Mouse (Mus musculus) adrenal gland, postnatal 14 days (tissue): ENCODE results near the gene Nsmce3. TPM values are rescaled to one million over a fixed set of nuclear protein-coding genes. Genes with fewer than 3 reads are reported as not detected.

ENCODE experiments used
- DNase-seq: peaks from one replicate; pipeline ENCODE4 v3.0.0; 2021; ENCODE audit warnings: mixed read lengths
- total RNA-seq: library from RNA; stranded (reverse); gene quantifications from 2 replicates; pipeline ENCODE4 v1.2.3, GENCODE M21; 2021

The Nsmce3 gene
- total RNA-seq, 1 experiment from 2014 or later = 7.7 TPM

DNA sequence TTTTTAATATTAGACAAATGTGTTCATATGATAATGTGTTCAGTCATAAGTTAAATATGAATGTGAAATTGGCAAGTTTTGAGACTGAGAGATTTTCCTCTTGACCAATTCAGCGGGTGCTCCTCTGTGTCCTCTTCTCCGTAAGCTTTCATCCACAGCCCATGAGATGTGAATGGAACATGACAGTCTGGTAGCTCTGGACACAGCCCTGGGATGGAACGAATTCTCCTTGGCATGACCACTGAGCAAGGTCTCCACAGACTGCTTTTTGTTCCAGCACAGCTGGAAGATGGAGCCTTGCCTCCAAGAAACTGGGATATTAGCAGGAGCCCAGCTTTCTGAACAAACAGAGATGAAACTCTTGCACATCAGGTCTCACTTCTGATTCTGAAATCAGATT, 9.8 kb downstream of the Nsmce3 start:
- no peak for DNase-seq

DNA sequence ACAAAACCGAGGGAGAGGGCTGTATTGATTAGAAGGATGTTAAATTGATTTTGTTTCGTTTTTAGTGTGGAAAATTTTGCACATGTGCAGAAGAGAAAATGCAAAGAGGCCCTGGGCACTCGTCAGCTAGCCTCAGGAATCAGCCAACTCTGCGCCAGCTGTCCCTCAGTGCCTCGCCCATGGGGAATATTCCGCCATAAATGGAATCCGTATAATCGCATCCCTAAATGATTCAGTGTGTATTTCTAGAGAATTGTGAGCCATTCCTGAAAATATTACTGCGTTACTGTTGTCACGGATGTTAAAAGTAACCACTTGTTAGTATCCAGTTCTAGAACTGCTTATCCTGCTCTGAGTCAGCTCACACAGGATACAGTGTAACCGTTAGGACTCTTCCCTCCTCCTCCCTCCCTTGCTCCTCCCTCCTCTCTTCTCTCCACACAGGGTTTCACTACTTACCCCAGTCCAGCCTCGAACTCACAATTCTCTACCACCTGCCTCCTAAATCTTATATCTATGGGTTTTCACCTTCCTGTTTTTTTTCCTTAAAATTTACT, 16.2 kb downstream of the Nsmce3 start:
- DNase-seq = no peak

DNA sequence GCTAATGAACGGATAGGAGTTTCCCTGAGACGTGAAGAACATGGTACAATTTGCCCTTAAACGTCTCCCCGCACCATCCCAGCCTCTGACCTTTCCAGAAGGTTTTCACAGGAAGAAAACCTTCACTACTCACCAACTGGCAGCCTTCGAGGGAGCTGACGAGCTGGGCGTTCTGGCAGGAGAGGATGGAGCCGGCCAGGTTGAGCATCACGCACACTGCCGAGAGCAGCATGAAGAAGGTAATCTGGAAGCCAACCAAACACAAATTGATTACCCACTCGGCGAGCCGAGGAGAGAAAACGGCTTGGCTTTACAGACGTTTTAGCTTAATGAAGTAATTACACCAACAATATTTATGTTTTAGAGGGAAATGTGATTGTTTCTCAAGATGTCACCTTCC, 16.8 kb downstream of the Nsmce3 start:
- DNase-seq = no peak

DNA sequence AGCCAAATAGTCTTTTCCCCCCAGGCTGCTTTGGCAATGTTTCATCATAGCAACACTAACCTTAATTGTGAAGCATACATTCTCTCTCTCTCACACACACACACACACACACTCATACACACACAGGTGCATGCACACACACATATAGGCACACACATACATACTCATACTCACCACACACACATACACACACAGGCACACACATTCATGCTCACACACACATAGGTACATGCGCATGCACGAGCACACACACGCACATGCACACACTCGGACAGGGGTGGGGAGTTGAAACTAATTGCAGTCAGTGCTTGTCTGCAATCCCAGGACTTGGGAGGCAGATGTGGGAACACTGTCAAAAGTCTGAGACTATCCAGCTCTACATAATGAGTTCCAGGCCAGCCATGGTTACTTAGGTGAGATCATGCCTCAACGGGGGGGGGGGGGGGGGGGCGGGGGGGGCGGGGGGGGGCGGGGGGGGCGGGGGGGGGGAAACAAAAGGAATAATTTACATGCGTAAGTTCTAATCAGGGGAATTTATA, 17.3 kb downstream of the Nsmce3 start:
- no peak for DNase-seq

DNA sequence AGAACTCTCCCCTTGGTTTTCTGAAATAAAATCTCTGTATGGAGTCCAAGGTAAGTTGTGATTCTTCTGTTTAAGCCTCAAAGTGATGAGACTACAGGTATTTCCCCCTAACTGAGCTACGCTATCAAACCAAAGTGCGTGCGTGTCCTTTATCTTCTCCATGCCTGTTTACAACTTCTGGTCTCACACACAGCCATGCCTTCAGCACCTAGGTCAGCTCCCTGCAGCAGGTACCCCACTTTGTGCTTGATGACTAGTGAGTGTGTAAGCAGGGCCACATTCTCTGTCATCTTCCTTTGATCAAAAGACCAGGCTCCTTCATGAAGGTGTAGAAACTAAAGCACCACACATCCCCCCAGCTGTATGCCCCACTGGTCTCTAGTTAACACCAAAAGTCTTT, 22.0 kb downstream of the Nsmce3 start:
- peak; percentile 73 for DNase-seq

DNA sequence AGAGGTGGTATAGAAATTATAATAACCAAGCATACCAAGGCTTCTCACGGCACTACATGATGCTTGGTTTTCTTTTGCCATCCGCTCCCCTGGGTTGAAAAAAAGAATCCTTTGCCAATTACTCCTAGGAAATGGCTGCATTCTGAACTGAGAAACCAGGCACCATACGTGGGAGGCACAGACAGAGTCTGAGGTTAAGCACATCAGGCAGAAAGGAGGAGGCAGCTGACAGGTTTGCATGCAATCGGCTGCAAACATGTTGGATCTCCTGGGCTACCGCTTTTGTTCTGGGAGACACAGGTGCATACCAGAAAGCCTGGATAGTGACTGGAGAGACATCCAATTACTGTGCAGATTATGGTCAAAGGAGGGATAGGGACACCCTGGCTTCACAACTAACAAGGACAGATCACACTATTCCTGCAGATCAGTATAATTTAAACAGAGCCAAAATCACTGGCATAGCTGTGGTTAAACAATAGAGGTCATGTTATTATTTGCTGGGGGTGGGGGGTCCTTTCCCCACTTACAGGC, 25.4 kb downstream of the Nsmce3 start:
- no peak for DNase-seq

DNA sequence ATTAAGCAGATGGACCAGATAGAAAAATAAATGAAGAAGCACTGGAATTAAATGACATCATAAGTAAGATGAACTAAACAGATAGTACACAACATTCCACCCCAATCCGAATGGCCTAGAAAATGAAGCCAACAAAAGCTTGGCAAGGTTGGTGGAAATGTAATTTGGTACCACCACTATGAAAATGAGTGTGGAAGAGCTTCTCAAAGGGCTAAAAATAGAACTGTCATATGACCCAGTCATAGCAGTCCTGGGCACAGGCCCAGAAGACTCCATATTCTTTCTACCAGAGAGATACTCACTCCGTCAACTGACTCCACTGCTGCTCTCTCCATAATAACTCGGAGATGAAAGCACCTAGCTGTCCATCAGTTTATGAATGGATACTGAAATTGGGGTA, 26.7 kb downstream of the Nsmce3 start:
- no peak for DNase-seq

DNA sequence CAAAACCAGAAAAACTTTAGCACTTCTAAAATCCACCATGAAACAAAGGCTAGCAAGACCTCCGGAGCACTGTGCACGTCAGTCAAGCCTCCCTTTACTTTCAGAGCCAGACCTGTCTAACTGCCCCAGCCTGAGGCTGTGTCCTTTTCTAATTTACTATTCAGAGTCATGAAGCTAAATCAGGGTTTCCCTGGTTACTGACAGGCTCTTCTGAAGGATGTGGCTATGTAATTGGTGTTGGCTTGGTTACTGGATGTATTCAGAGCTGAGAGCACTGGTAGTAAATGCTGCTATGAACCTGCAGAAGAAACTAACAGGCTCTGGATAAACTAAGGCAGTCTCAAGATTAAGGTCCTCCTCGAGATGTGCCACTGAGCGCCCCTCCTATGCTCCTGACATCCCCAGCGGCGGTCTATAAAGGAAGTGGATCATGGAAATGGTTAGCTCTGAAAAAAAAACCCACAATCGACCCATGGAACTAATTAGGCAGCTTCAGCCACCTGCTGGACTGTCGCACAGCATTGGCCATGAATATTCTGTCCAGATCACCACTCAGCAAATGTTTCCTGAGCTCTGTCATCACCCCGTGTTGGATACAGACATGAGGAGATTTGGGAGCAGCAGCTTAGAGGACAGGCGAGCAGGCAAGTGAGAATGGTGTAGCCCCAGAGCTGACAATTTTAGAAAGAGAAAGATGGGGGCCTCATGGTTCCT, 31.7 kb downstream of the Nsmce3 start:
- no peak for DNase-seq

DNA sequence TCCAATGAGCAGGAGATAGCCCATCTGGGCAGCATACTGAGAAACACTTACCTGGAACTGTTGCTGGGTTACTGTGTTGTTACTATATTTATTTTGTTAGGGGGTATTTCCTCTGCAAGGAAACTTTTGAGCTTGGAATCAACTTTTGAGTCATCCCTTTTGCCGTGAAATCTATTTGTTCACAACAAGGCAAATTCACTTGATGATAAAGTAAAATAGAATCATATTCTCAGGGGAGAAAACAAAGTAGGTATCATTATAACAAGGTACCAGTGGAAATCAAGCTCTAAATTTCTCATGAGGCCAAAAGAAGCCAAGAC, 32.3 kb downstream of the Nsmce3 start:
- no peak for DNase-seq

DNA sequence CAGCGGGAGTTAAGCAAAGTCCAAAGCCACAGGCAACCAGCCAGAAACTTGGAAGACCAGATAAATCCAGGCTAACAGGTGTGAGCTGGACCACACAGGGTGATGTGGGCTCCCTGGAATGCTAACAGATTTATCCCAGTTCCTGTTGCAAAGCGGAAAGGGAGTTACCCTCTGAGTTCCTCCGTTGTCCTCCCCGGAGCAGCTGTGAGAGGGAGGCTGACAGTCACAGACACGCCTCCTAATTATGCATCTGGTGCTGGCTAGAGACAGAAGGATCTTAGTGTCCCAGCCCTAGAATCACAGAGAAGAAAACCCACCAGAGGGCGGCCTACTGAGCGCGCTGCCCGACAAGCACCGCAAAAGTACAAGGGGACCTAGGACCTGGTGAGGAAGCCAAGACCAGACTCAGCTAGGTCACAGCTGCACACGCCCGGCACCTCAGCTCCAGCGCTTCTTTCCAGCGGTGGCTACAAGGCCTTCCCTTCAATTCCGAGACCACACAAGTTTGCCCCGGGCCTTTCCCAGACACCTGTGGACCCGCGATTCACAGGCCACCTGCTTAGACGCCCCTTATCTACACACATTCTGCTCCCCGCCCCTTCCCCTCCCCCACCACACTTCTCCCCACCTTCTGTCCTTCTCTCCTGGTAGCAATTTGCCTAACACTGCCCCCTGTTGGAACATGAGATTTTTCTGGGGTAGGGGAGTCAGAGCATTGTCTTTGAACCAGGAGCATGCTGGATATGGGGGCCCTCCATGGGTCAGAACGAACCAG, 32.8 kb downstream of the Nsmce3 start:
- DNase-seq = peak; percentile 72

DNA sequence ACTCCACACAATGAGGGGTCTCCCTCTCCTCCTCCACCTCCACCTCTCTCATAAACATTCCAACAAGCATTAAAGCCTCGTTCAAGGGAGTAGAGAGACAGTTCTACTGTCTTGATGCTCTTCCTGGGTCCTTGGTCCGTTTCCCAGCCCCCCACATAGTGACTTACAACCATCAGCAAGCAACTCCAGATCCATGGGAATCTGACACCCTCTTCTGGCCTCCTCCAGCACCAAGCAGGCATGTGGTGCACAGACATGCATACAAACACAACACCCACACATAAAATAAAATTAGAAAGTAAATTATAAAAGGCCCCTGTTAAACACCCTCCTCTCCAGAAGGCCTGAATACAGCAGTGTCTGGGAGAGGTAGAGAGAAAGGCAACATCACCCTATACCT, 33.5 kb downstream of the Nsmce3 start:
- no peak for DNase-seq

DNA sequence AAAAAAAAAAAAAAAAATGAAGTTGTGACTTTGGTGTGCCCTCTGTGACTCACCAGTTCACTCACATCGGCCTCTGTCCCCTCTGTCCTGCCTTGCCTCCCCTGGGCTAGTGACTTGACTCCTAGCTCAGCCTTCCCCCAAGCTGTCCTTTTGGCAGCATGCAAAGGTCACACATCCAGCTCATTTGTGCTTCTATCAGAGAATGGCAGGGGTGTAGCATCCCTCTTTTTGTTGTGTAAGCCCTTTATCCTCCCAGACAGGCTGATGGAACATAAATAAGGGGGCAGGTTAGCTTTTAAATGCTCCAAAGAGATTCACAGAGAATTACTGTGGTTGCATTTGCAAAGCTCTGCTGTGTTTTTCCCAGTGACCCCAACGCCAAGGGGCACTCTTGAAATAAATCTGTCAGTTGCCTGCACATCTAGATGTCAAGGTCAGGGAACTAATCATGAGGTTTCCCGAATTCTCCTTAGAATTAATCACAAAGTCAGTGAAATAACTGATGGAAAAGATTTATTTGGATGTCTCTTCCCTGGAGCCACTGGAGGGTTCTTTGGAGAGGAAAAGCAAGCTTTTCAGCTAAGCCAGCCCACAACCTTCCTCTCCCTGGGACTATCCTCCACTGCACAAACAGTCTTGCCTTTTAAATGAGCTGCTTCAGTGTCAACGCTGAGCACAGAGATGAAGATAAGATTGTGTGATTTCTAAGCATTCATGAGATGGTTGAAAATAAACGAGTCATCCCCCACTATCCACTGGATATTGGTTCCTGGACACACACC, 42.4 kb downstream of the Nsmce3 start:
- DNase-seq = peak; percentile 57

DNA sequence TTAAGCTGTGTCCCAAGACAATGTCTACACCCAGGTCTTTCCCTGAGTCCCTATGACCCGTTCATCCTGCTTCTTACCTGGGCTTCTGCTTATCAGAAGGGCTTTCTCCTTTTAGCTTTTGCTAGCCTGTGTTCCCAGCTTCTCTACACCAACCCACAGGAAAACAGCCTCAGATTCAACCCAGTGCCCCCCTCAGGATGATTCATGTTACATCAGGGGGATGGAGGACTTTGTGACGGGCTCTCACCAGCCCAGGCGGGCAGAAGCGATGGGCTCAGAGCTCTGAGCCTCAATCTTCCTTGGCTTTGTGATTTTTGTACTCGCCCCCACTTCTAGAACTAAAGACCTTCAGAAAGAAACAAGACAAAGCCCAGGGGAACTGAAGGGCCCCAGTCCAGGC, 51.7 kb downstream of the Nsmce3 start:
- no peak for DNase-seq

DNA sequence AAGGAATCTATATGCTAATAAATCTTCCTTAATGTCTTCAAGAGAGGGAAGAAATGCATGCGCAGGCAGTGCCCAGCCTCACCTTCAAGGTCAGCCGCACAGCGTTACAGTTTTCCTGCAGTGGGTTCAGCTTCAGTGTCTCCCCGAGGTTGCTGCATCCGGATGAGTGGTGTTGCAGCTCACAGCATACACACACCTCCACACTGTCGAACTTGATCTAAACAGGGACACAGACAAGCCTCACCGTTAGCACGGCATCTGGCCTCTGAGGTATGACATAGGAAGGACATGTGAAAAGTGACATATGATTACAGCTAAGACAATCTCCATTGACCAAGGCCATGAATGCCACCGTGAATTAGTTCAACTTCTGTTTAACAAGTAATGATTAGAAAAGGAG, 53.1 kb downstream of the Nsmce3 start:
- DNase-seq = no peak
